Mouse (Mus musculus) ES-Bruce4 (cell line): ENCODE results near the gene Rbp3.

Source experiments
- CTCF ChIP-seq: IDR thresholded peaks from one replicate; pipeline ENCODE4 v1.8.1; 2011; ENCODE audit warnings: low read depth, low read length
- EP300 ChIP-seq: IDR thresholded peaks from 2 replicates; pipeline ENCODE4 v1.6.1; 2011; ENCODE audit warnings: low read depth, low read length; ENCODE audit not compliant: insufficient read depth
- POLR2A ChIP-seq: IDR thresholded peaks from one replicate; pipeline ENCODE4 v1.8.1; 2011; ENCODE audit warnings: low read length; ENCODE audit not compliant: insufficient read depth

DNA sequence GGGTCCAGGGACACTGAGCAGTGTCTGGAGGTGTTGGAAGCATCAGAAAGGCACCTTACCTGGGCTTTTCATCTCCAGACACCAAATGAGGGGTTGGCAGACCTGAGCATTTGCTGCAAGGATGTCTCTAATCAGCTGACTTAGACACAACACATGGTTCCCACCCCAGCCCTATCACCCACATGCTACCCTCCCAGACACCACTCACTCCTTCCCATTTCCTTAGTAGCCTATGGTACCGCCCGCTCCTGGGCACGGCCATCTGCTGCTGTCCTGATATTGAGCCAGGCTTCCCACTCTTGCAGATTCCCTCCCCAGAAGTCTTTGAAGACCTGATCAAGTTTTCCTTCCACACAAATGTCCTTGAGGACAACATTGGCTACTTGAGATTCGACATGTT lies 4.4 kb downstream of the Rbp3 start:
- TF ChIP-seq EP300 (no peak), CTCF (no peak), POLR2A (no peak)
